Mouse (Mus musculus) ES-Bruce4 (cell line): ENCODE data around the gene Atp11a.

Source experiments
- CTCF ChIP-seq: IDR thresholded peaks from one replicate; pipeline ENCODE4 v1.8.1; 2011; ENCODE audit warnings: low read depth, low read length
- EP300 ChIP-seq: IDR thresholded peaks from 2 replicates; pipeline ENCODE4 v1.6.1; 2011; ENCODE audit warnings: low read depth, low read length; ENCODE audit not compliant: insufficient read depth
- POLR2A ChIP-seq: IDR thresholded peaks from one replicate; pipeline ENCODE4 v1.8.1; 2011; ENCODE audit warnings: low read length; ENCODE audit not compliant: insufficient read depth

DNA sequence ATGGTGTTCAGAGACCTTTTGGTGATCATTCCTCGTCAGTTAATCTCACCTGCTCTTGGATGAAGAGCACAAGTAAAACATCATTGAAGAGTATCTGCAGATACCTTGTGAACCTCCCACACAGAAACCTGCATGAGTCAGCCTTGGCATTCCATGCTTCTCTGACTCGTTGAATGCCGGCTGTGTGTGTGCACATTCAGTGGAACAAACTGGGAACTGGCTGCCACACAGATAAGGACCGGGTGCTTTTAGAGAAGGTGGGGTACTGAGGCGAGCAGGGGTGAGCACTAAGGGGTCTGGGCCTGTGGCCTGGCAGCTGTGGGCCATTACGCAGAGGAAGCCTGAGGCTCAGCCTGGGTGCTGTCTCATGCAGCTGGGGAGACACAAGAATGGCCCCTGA, 11.9 kb downstream of the Atp11a start:
- TF ChIP-seq POLR2A (no peak), CTCF (no peak), EP300 (no peak)
